Mouse (Mus musculus) heart, embryonic 14.5 days (tissue): ENCODE data around the gene Jup. TPM values are rescaled to one million over a fixed set of nuclear protein-coding genes. Genes with fewer than 3 reads are reported as not detected.

ENCODE experiments used
- ATAC-seq: fragments of 200-750 bp; cut with Nextera tagmentation; 2 replicates; pipeline ENCODE4 v1.8.0; 2017; ENCODE audit warnings: low read depth, moderate TSS enrichment; ENCODE audit not compliant: insufficient number of reproducible peaks, insufficient read depth, low FRiP score
- H3K27ac ChIP-seq, 2 experiments: fragments of 200-500 bp in 1 of 2; fragments of 300-500 bp in 1 of 2; sonication (generic) in 1 of 2; replicated peaks in 1 of 2; 2 replicates each; pipeline ENCODE4 v1.5.1; 2012 to 2014; ENCODE audit warnings: low read depth in 2 of 2, low read length in 2 of 2, control low read depth in 1 of 2, mild to moderate bottlenecking in 1 of 2, mixed read lengths in 1 of 2; ENCODE audit not compliant: control insufficient read depth in 1 of 2, insufficient read depth in 1 of 2
- H3K27me3 ChIP-seq: fragments of 300-500 bp; sonication (generic); 2 replicates; pipeline ENCODE4 v1.6.1; 2014; ENCODE audit warnings: mild to moderate bottlenecking, low read length, control low read depth; ENCODE audit not compliant: control insufficient read depth, insufficient read depth
- H3K36me3 ChIP-seq: fragments of 300-500 bp; sonication (generic); 2 replicates; pipeline ENCODE4 v1.6.1; 2014; ENCODE audit warnings: mild to moderate bottlenecking, control low read depth, low read length, mixed read lengths; ENCODE audit not compliant: control insufficient read depth, insufficient read depth
- H3K4me1 ChIP-seq, 2 experiments: fragments of 200-500 bp in 1 of 2; fragments of 300-500 bp in 1 of 2; sonication (generic) in 1 of 2; 2 replicates each; pipeline ENCODE4 v1.6.1; 2012 to 2014; ENCODE audit warnings: low read length in 2 of 2, control low read depth in 1 of 2, mixed read lengths in 1 of 2; ENCODE audit not compliant: control insufficient read depth in 2 of 2, insufficient read depth in 2 of 2
- H3K4me2 ChIP-seq: fragments of 300-500 bp; sonication (generic); 2 replicates; pipeline ENCODE4 v1.6.1; 2014; ENCODE audit warnings: mild to moderate bottlenecking, low read length
- H3K4me3 ChIP-seq, 2 experiments: fragments of 200-500 bp in 1 of 2; fragments of 300-500 bp in 1 of 2; sonication (generic) in 1 of 2; 2 replicates each; pipeline ENCODE4 v1.5.1; 2012 to 2014; ENCODE audit warnings: low read length in 2 of 2, mild to moderate bottlenecking in 2 of 2, control low read depth in 1 of 2, low read depth in 1 of 2, moderate library complexity in 1 of 2; ENCODE audit not compliant: control insufficient read depth in 1 of 2, insufficient read depth in 1 of 2
- H3K9ac ChIP-seq: fragments of 300-500 bp; sonication (generic); 2 replicates; pipeline ENCODE4 v1.6.1; 2014; ENCODE audit warnings: mild to moderate bottlenecking, low read length
- H3K9me3 ChIP-seq: fragments of 300-500 bp; sonication (generic); 2 replicates; pipeline ENCODE4 v1.6.1; 2016; ENCODE audit warnings: low read length, control low read depth; ENCODE audit not compliant: control insufficient read depth
- WGBS: fragments of 180-500 bp; shearing (Covaris S2); extraction: QIAGEN DNeasy Blood & Tissue Kit; methylation state at CpG from one replicate; pipeline ENCODE4 v1.1.7; 2014; 5-methylcytosine and 5-hydroxymethylcytosine counted together
- microRNA-seq: library from miRNA; unstranded; fragments of <30 nt; microRNA quantifications from one replicate; pipeline ENCODE4, GENCODE M21; 2016
- polyA plus RNA-seq: library from polyadenylated mRNA; unstranded; fragments of >200 nt; fragmentation: Nextera tagmentation; extraction: Ambion mirVana; gene quantifications from 2 replicates; pipeline ENCODE4 v1.2.1, GENCODE M21; 2014

The Jup gene
- polyA plus RNA-seq, 1 experiment from 2014 or later, result 118 TPM

DNA sequence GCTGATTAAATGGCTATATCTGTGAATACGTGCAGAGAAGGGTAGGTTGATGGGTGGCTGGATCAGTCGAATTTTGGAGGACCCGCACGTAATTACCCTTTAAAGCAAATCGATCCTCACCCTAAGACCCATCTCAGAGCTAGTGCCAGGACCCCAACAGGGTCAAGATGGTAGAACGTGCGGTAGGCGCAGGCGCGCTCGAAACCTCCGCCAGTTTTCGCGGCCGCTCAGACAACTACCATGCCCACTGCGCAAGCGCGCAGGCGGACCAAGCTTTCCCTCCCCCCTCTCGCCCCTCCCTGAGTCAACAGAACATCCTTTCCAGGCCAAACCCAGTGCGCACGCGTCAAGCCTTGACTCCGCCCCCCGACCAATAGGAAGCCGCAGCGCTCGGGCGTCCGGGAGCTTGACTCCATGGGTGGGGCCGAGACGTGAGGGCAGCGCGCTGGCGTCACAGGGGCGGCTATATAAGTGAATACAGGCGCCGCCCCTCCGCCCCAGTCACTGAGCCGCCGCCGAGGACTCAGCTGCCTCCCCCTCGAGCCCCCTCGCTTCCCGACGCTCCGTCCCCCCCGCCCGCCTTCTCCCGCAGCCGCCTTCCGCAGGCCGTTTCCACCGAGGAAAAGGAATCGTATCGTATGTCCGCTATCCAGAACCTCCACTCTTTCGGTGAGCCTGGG is 77.9 kb downstream of the Jup start, which contains the start of gene Eif1:
Eif1 (plus strand) TSS at position 394 of the 680 bp plus-strand sequence.
- H3K27ac ChIP-seq, result peak within 1 kb of the TSS; percentile 86 to 99
- H3K4me2 ChIP-seq, result peak within 1 kb of the TSS; percentile 89
- peak within 1 kb of the TSS; percentile 59 to 74 for H3K4me3 ChIP-seq
- WGBS, result 1% methylated on average over 50 of the region's 58 CpGs
- H3K4me1 ChIP-seq, result peaks cover 0 to 8% of the 10 kb centered on the region in 2 experiments; a peak in 1 of 4 replicates
- no peaks in the 10 kb centered on the region for H3K27me3 ChIP-seq
- ATAC-seq, result peak; percentile 91
- peaks cover 22% of the 10 kb centered on the region for H3K36me3 ChIP-seq
- peak within 1 kb of the TSS; percentile 95 for H3K9ac ChIP-seq
- H3K9me3 ChIP-seq, result no peaks in the 10 kb centered on the region

Small RNAs within 50 kb of the gene (microRNA-seq; reads per million reads assigned to microRNA genes)
- gene Gm27374, result not detected

Other genes starting within 250 kb of the Jup start
- 30.7 and 35.0 TPM in 2 replicates for gene Krt19, start 249.1 kb downstream of the Jup start, polyA plus RNA-seq
- not detected in 2 replicates for gene Krt9, start 204.5 kb downstream of the Jup start, polyA plus RNA-seq
- 1.5 and 1.9 TPM in 2 replicates for gene Krt14, start 190.2 kb downstream of the Jup start, polyA plus RNA-seq
- not detected in 2 replicates for gene Krt16, start 148.9 kb downstream of the Jup start, polyA plus RNA-seq
- gene Krt17, start 136.7 kb downstream of the Jup start, polyA plus RNA-seq, result 1.4 TPM in 2 replicates
- not detected in 2 replicates for gene Krt42, start 127.9 kb downstream of the Jup start, polyA plus RNA-seq
- 1,807 and 1,900 TPM in 2 replicates for gene Eif1, start 77.9 kb downstream of the Jup start, polyA plus RNA-seq
- gene Gast, start 63.4 kb downstream of the Jup start, polyA plus RNA-seq, result not detected in 2 replicates
- gene Hap1, start 41.6 kb downstream of the Jup start, polyA plus RNA-seq, result 3.4 and 4.3 TPM in 2 replicates
- 54.7 and 58.1 TPM in 2 replicates for gene P3h4, start 17.1 kb upstream of the Jup start, polyA plus RNA-seq
- gene Fkbp10, start 17.9 kb upstream of the Jup start, polyA plus RNA-seq, result 94.5 and 95.3 TPM in 2 replicates
- 95.8 and 102 TPM in 2 replicates for gene Nt5c3b, start 44.0 kb upstream of the Jup start, polyA plus RNA-seq
- 0.36 and 0.44 TPM in 2 replicates for gene Klhl10, start 44.2 kb upstream of the Jup start, polyA plus RNA-seq
- gene Klhl11, start 75.0 kb upstream of the Jup start, polyA plus RNA-seq, result 8.6 and 9.3 TPM in 2 replicates
- 51.6 and 54.0 TPM in 2 replicates for gene Acly, start 130.2 kb upstream of the Jup start, polyA plus RNA-seq
- 0.13 and 1.0 TPM in 2 replicates for gene Ttc25, start 147.8 kb upstream of the Jup start, polyA plus RNA-seq
- gene Cnp, start 177.1 kb upstream of the Jup start, polyA plus RNA-seq, result 19.2 and 20.8 TPM in 2 replicates
- gene Nkiras2, start 221.5 kb upstream of the Jup start, polyA plus RNA-seq, result 76.6 and 81.1 TPM in 2 replicates
- 66.4 and 69.6 TPM in 2 replicates for gene Dnajc7, start 222.4 kb upstream of the Jup start, polyA plus RNA-seq